Mouse (Mus musculus): ENCODE results near the gene Iffo1.
A peak's percentile ranks its signal among the peaks of the same experiment; 100 is the strongest.

The Iffo1 gene

GRCm38 (mm10) chr6:125192016-125192714 is 47.1 kb downstream of the Iffo1 start:
- DNase-seq (ENCODE audit: low read depth, low spot score), result peak; percentile 85

GRCm38 (mm10) chr6:125192841-125193240 is 47.8 kb downstream of the Iffo1 start:
- DNase-seq (ENCODE audit: low read depth, low spot score), result no peak

- no peak for DNase-seq (ENCODE audit: low read depth, low spot score)
Measured at GRCm38 (mm10) chr6:125193390-125193789, 48.3 kb downstream of the Iffo1 start.

GRCm38 (mm10) chr6:125195541-125196075 is 50.6 kb downstream of the Iffo1 start:
- no peak for DNase-seq (ENCODE audit: low read depth, low spot score)

- no peak for DNase-seq (ENCODE audit: low read depth, low spot score)
Measured at GRCm38 (mm10) chr6:125196301-125196700, 51.3 kb downstream of the Iffo1 start.

- no peak for DNase-seq (ENCODE audit: low read depth, low spot score)
Measured at GRCm38 (mm10) chr6:125197166-125197565, 52.1 kb downstream of the Iffo1 start.

- DNase-seq (ENCODE audit: low read depth, low spot score), result no peak
Measured at GRCm38 (mm10) chr6:125210436-125210835, 65.4 kb downstream of the Iffo1 start.

Measured in embryo, embryonic 11.5 days (tissue).